Mouse (Mus musculus) embryonic facial prominence, embryonic 10.5 days (tissue): ENCODE results near the gene Smad3. TPM values are rescaled to one million over a fixed set of nuclear protein-coding genes. Genes with fewer than 3 reads are reported as not detected.
A peak's percentile ranks its signal among the peaks of the same experiment; 100 is the strongest.

Source experiments
- DNase-seq: peaks from one replicate; pipeline ENCODE4 v3.0.0-alpha.2; 2017; ENCODE audit warnings: low spot score
- H3K27ac ChIP-seq: fragments of 300-500 bp; sonication (generic); replicated peaks from 2 replicates; pipeline ENCODE4 v1.5.1; 2016; ENCODE audit warnings: mild to moderate bottlenecking
- H3K27me3 ChIP-seq: fragments of 300-500 bp; sonication (generic); replicated peaks from 2 replicates; pipeline ENCODE4 v1.6.1; 2016; ENCODE audit warnings: low read depth, mild to moderate bottlenecking; ENCODE audit not compliant: poor library complexity, severe bottlenecking
- H3K36me3 ChIP-seq: fragments of 300-500 bp; sonication (generic); replicated peaks from 2 replicates; pipeline ENCODE4 v1.6.1; 2016; ENCODE audit warnings: mild to moderate bottlenecking, moderate library complexity
- H3K4me1 ChIP-seq: fragments of 300-500 bp; sonication (generic); 2 replicates; pipeline ENCODE4 v1.6.1; 2016
- H3K4me3 ChIP-seq: fragments of 300-500 bp; sonication (generic); 2 replicates; pipeline ENCODE4 v1.5.1; 2016; ENCODE audit warnings: mild to moderate bottlenecking, moderate library complexity
- H3K9me3 ChIP-seq: fragments of 300-500 bp; sonication (generic); 2 replicates; pipeline ENCODE4 v1.6.1; 2016; ENCODE audit warnings: mild to moderate bottlenecking
- WGBS: fragments of 180-500 bp; shearing (Covaris S2); methylation state at CpG from one replicate; pipeline ENCODE4 v1.1.7; 2016; 5-methylcytosine and 5-hydroxymethylcytosine counted together
- polyA plus RNA-seq: library from polyadenylated mRNA; unstranded; fragments of >200 nt; fragmentation: Nextera tagmentation; extraction: Ambion mirVana; gene quantifications from 2 replicates; pipeline ENCODE4 v1.2.1, GENCODE M21; 2016

Gene Smad3
- polyA plus RNA-seq, 1 experiment from 2014 or later = 23.4 TPM

DNA sequence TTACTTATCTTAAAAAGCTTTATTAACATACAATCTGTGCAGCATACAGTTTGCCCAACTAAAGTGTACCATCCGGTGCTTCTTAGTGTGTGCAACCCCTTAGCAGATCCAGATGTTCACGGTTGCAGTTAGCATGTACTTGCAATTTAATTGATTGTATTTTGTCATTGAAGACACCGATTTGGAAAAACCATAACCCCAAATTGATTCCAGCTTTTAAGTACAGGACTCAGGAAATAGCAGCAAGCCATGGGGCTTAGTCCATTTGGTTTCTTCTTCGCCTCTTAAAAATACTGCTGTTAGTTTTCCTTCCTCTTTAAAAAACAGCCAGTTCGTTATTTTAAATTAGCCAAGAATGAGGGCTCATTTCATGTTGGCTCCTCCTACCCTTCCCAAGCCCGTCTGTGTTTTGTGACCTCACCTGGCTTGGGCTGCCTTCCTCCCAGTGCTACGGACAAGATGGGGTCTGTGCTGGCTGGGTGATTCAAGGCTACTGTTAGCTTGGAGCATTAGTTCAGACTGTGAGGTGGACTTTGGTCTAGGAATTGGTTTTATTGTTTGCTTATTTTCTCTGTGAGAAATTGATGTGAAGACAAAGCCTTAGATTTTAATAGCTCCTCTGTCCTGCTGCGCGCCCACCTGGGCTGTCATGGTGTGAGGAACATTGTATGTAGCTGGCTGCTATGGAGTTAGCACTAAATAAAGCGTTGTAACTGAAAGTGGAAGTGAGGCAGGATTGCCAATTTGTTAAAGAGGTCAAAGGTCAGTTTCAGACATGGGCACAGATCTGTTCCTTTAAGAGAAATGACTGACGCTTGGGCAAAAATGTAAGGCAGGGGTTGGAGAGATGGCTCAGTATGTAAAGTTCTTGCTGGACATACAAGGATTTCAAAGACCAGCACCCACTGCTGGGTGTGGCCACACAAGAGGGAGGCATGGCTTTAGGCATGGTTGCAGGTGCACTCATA is 143.5 kb downstream of the Smad3 start:
- Histone ChIP-seq H3K9me3 (no peaks in the 10 kb centered on the region), H3K36me3 (peaks cover 28% of the 10 kb centered on the region), H3K4me1 (peaks cover 53% of the 10 kb centered on the region), H3K4me3 (no peak overlapping the region), H3K27ac (no peak overlapping the region), H3K27me3 (no peaks in the 10 kb centered on the region)
- 67% methylated on average over 11 of the region's 11 CpGs for WGBS
- DNase-seq = no peak

- Histone ChIP-seq H3K4me3 (no peak overlapping the region), H3K9me3 (no peaks in the 10 kb centered on the region), H3K27me3 (no peaks in the 10 kb centered on the region), H3K36me3 (peaks cover 21% of the 10 kb centered on the region), H3K27ac (0 out of 2 replicates have a peak overlapping the region, but pooled peaks have one; percentile 5), H3K4me1 (peaks cover 60% of the 10 kb centered on the region)
- WGBS = 41% methylated on average over 1 of the region's 1 CpGs
- no peak for DNase-seq
These were observed 144.2 kb downstream of the Smad3 start for GRCm38 (mm10) chr9:63613569-63613968.

DNA sequence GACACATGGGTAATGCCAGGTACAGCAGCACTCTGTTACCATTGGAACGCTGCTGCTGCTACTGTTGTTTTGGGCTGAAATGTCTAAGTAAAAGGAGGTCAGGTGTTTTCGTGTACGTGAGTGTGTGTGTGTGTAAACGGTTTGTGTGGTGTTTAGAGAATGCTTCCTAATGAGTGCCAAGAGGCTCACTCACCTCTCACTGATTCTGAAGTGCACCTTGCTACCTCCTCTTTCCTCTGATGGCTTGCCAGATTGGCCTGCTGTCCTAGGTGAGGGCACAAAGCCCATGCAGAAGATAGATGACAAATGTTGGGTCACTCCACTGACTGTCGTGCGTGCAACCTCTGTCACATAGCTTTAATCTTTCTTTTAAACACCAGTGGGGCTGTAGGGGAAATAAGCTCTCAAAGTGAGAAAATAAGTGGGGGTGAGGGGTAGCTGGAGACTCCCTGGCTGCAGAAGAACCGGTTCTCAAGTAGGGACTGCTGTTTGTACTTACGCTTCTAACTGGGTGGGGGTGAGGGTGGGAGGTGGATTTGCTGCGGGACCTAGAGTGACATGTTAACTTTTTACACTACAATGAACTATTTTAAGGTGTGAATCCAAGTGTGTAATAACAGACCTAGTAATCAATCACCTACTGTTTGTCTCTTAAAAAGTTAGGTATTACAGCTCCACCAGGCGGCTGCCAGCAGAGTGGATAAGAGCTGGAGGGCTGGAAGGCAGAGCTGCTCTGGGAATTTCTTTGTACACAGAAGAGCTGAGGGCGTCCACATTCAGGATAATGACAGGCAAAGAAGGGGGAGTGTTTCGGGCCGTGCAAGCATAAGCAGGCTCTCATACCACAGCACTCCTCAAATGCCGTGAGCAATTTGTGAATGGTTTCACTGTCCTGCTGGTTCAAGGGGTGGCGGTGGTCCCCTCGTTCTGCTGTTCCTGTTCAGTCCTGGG is 145.0 kb downstream of the Smad3 start:
- 52% methylated on average over 16 of the region's 16 CpGs for WGBS
- Histone ChIP-seq H3K27me3 (no peaks in the 10 kb centered on the region), H3K4me3 (no peak overlapping the region), H3K36me3 (peaks cover 14% of the 10 kb centered on the region), H3K27ac (peak overlapping the region; percentile 5; the same call in 1 of the 2 replicates), H3K9me3 (no peaks in the 10 kb centered on the region), H3K4me1 (peaks cover 62% of the 10 kb centered on the region)
- peak; percentile 59 for DNase-seq

GRCm38 (mm10) chr9:63611967-63612366 is 145.8 kb downstream of the Smad3 start:
- WGBS = 71% methylated on average over 5 of the region's 5 CpGs
- Histone ChIP-seq H3K9me3 (no peaks in the 10 kb centered on the region), H3K4me1 (peaks cover 62% of the 10 kb centered on the region), H3K27ac (no peak overlapping the region; the same call in 1 of the 2 replicates), H3K27me3 (no peaks in the 10 kb centered on the region), H3K4me3 (no peak overlapping the region), H3K36me3 (peaks cover 5% of the 10 kb centered on the region)
- DNase-seq = no peak

DNA sequence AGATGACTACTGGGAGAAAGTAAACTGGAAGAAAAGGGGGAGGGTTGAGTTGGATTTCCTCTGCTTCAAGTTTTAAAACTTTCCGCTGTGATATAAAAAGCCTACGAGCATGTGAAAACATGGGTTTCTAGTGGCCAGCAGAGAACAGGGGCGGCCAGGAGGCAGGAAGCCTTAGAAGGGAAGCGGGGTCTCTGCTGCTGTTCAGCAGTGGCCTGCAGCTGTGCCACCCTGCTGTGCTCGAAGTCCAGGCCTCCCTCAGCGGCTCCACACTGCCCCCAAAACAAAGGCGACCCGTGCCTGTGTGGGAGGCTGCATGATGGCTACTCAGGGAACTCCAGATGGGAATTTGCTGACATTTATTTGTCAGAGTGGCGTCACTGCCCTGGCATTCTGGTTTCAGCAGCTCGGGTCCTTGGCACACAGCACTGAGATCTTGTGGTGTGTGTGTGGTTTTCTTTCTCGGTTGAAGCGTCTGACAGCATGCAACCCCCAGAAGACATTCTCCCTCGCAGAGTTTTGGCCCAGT is 146.9 kb downstream of the Smad3 start:
- Histone ChIP-seq H3K36me3 (no peaks in the 10 kb centered on the region), H3K27ac (peak overlapping the region; percentile 78), H3K9me3 (no peaks in the 10 kb centered on the region), H3K27me3 (no peaks in the 10 kb centered on the region), H3K4me1 (peaks cover 64% of the 10 kb centered on the region), H3K4me3 (peak overlapping the region; percentile 11; the same call in 1 of the 2 replicates)
- 14% methylated on average over 13 of the region's 13 CpGs for WGBS
- DNase-seq = peak; percentile 53

DNA sequence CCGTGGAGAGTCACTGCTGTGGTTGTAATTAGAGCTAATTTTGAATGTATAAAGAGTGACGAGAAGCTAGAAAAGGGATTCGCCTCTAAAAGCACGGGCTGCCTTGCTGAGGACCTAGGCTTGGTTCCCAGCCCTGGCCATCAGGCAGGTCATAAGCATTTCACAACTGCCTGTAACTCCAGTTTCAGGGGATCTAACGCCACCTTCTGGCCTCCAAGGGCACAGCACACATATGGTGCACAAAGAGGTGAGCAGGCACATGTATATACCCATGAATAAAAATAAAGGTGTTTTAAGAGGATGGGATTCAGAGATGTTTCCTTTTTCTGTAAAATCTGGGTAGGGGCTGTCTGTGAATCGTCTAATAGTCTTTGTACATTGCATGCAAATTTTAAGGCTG is 147.6 kb downstream of the Smad3 start:
- Histone ChIP-seq H3K9me3 (no peaks in the 10 kb centered on the region), H3K27me3 (no peaks in the 10 kb centered on the region), H3K36me3 (no peaks in the 10 kb centered on the region), H3K4me1 (peaks cover 68% of the 10 kb centered on the region), H3K27ac (peak overlapping the region; percentile 78; the same call in 1 of the 2 replicates), H3K4me3 (no peak overlapping the region)
- 84% methylated on average over 6 of the region's 6 CpGs for WGBS
- DNase-seq = no peak

GRCm38 (mm10) chr9:63609776-63610175 is 148.0 kb downstream of the Smad3 start:
- no peak for DNase-seq
- Histone ChIP-seq H3K27ac (no peak overlapping the region), H3K27me3 (no peaks in the 10 kb centered on the region), H3K36me3 (no peaks in the 10 kb centered on the region), H3K4me3 (no peak overlapping the region), H3K4me1 (peaks cover 71% of the 10 kb centered on the region), H3K9me3 (no peaks in the 10 kb centered on the region)
- WGBS = 95% methylated on average over 2 of the region's 2 CpGs

GRCm38 (mm10) chr9:63609246-63609645 is 148.5 kb downstream of the Smad3 start:
- no peak for DNase-seq
- Histone ChIP-seq H3K36me3 (no peaks in the 10 kb centered on the region), H3K27ac (no peak overlapping the region), H3K27me3 (no peaks in the 10 kb centered on the region), H3K9me3 (no peaks in the 10 kb centered on the region), H3K4me3 (no peak overlapping the region), H3K4me1 (peaks cover 71% of the 10 kb centered on the region)
- 74% methylated on average over 8 of the region's 8 CpGs for WGBS

DNA sequence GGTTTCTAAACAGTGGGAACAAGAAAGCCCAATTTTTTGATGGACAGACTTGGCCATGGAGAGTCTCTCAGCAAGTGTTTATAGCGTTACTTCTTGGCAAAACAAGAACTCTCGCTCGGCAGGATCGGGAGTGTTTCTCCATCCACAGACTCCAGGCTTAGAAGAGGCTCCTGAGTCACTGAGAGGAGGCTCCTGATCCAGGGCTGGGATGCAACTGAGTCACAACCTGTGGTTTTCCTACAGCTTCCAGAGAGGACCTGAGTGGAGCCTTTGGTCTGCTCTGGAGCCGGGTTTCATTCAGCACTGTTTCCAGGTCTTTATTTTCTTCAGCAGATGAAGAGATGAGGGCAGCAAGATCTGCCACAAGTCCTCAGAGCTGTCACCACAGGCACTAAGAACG is 149.8 kb downstream of the Smad3 start:
- Histone ChIP-seq H3K4me1 (peaks cover 71% of the 10 kb centered on the region), H3K27ac (no peak overlapping the region), H3K27me3 (no peaks in the 10 kb centered on the region), H3K9me3 (no peaks in the 10 kb centered on the region), H3K4me3 (no peak overlapping the region), H3K36me3 (no peaks in the 10 kb centered on the region)
- DNase-seq = no peak
- 81% methylated on average over 6 of the region's 6 CpGs for WGBS

DNA sequence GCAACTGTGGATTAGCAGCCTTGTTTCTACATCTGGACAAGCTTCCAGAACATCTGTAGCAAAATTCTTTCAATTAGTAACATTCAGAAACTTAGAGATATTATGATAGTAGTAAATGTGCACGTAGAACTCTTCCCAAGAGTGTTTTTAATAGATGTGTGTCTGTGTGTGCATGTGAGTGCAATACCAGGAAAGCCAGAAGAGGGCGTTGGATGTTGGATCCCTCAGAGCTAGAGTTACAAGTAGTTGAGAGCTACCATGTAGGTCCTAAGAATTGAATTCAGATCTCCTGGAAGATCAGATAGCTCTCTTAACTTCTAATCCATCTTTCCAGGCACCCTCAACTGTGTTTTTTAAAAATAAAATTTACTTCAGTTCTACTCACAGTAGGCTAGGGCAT is 151.2 kb downstream of the Smad3 start:
- Histone ChIP-seq H3K36me3 (no peaks in the 10 kb centered on the region), H3K27me3 (no peaks in the 10 kb centered on the region), H3K27ac (no peak overlapping the region), H3K4me3 (no peak overlapping the region), H3K4me1 (peaks cover 67% of the 10 kb centered on the region), H3K9me3 (no peaks in the 10 kb centered on the region)
- DNase-seq = no peak
- 72% methylated on average over 2 of the region's 2 CpGs for WGBS

GRCm38 (mm10) chr9:63603849-63604248 is 153.9 kb downstream of the Smad3 start:
- Histone ChIP-seq H3K36me3 (no peaks in the 10 kb centered on the region), H3K27ac (no peak overlapping the region), H3K4me3 (peak overlapping the region; percentile 95), H3K27me3 (no peaks in the 10 kb centered on the region), H3K9me3 (no peaks in the 10 kb centered on the region), H3K4me1 (peaks cover 46% of the 10 kb centered on the region)
- WGBS = 71% methylated on average over 6 of the region's 6 CpGs
- DNase-seq = no peak
